Mouse (Mus musculus) cerebellum, postnatal 10 days (tissue): ENCODE data around the gene Prss33.
"Not testable (repeated sequence)": the region's sequence is repeated elsewhere in the genome, so short reads cannot be mapped to it uniquely, and the experiment has no call there.

Experiments
- DNase-seq, 2 experiments: peaks; one replicate each; pipeline ENCODE4 v3.0.0; 2021; ENCODE audit warnings: mixed read lengths in 2 of 2

Gene Prss33

DNA sequence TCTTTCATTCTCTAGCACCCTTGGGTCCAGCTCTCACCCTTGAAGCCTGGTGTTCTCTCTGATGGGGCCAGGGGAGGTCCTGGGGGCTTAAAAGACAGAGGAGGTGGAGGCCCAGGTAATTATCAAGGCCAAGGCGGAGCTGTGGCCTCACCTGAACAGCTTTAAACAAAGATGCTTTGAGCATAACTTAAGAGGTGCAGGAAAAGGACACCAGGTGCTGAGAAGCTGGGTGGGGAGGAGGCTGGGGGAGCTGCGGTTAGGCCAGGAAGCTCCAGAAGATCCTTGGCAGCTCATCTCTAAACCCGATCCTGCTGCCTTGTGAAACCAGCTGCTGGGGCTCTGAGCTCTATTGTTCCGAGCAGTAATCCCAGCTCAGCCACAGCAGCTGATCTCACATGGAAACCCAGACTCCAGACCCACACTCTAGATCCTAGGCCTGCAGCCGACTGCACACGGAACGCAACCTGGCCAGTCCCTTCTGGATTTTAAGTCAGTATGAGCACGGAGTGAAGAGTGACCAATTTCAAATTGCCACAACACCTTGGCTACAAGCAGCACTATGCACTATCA lies at the start of gene Prss33:
Gene Prss33, minus strand, starts transcription at position 51 of the 570 bp plus-strand sequence.
- no peak for DNase-seq

DNA sequence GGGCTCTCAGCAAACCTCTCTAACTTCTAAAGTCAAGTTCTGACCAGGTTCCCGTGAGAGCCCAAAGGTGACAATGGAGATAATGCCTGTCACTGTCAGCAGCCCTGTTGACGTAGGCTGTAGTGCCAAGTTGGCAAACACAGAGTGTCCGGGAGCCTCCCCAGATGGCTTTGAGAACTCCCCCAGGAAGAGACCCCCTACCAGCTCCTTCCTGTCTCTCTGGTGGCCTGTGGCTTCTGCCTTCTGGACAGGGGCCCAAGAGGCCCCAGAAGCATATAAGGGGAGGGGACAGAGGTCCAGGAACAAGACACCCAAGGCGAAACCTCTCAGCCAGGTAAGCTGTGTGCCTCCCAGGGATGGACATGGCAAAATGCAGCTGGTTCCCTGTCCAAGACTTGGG lies 44.7 kb upstream of the Prss33 start, which contains the start of the genes Dcpp1 and Dcpp2:
Gene Dcpp1, plus strand, starts transcription at position 301 of the 400 bp plus-strand sequence.
Gene Dcpp2, plus strand, starts transcription at position 305 of the 400 bp plus-strand sequence.
- DNase-seq = not testable (repeated sequence)

GRCm38 (mm10) chr17:23877166-23877565 lies 41.3 kb upstream of the Prss33 start:
- peak in 1 of 2 experiments; percentile 27 for DNase-seq

DNA sequence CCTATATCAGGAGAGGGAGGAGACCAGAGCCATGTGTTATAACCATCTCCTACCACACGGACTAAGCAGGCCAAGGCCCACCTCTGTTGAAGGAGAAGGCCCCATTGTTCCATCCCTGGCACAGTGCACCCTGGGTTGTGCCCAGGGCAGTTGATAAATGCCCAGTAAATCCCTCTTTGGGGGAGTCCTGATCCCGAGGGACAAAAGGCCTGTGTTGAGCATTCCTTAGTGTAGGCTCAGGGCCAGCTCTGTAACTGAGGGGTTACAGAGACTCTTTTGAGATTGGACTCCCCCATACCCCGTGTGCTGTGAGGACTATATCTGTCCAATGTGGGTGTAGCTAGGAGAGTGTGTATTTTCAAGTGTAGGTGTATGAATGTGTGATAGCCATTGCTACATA lies 40.9 kb upstream of the Prss33 start:
- DNase-seq = peak in 1 of 2 experiments; percentile 48

- DNase-seq = peak; percentile 75 to 80
These were observed 38.3 kb upstream of the Prss33 start for GRCm38 (mm10) chr17:23873884-23874856.

- DNase-seq = no peak
These were observed 32.7 kb upstream of the Prss33 start for GRCm38 (mm10) chr17:23868513-23868912.

DNA sequence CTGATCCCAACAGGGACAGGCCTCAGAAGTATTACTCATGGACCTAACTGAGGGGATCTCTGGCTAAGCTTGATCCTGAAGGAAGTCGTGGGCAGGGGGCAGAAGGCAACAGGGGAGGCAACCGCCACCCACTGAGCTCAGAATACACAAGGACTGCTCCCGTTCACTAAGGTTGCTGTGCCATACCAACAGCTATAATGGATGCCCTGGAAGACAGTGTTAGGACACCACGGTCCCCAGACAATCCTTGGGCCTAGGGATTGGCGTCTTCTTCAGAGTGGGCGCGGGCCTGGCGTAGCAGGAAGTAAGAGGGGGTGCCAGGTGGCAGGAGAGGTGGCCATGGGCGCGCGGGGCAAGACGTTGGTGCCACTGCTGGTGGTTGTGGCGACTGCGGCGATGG lies 31.9 kb upstream of the Prss33 start, which contains the start of gene Prss21:
Gene Prss21, plus strand, starts transcription at position 301 of the 400 bp plus-strand sequence.
- DNase-seq = no peak

- DNase-seq = peak in 1 of 2 experiments; percentile 53
These were observed 27.1 kb upstream of the Prss33 start for GRCm38 (mm10) chr17:23862926-23863325.

- no peak for DNase-seq
These were observed 22.1 kb upstream of the Prss33 start for GRCm38 (mm10) chr17:23857913-23858312.

- no peak for DNase-seq
These were observed 21.3 kb upstream of the Prss33 start for GRCm38 (mm10) chr17:23857193-23857592.

- DNase-seq = no peak
These were observed 18.4 kb upstream of the Prss33 start for GRCm38 (mm10) chr17:23854229-23854765.

DNA sequence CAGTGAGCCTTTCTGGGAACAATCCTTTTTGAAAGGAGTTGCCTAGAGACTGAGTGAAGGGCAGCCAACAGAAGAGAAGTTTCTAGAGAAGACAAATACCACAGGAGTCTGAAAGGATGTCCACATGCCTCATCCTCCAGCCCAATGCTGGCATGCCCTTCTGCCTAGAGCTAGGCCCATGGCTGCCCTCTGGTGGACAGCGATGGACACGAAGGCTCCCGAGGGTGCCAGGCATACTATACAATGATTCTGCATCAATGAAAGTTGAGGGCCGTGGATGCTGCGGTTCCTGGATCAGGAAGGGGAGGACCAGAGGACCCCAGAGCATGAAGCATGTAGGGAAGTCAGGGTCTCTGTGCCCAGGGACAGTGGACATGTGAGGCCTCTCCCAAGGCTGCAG lies 17.4 kb upstream of the Prss33 start:
- peak; percentile 86 for DNase-seq

GRCm38 (mm10) chr17:23850853-23851749 lies 15.2 kb upstream of the Prss33 start:
- peak; percentile 82 to 89 for DNase-seq

DNA sequence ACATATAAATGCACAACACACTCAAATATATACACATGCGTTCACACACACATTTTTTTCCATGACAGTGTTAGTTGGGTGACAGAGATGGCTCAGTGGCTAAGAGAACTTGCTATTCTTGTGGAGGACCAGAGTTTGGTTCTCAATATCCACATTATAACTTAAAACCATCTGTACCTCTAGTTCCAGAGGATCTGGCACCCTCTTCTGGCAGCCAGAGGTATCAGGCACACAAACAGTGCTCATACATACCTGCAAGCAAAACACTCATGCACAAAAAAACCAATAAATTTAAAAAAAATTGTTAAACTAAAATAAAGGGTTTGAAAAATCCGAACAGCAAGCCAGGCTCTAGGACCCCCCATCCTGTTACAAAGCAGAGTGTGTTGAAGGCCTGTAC lies 14.2 kb upstream of the Prss33 start:
- DNase-seq = no peak

DNA sequence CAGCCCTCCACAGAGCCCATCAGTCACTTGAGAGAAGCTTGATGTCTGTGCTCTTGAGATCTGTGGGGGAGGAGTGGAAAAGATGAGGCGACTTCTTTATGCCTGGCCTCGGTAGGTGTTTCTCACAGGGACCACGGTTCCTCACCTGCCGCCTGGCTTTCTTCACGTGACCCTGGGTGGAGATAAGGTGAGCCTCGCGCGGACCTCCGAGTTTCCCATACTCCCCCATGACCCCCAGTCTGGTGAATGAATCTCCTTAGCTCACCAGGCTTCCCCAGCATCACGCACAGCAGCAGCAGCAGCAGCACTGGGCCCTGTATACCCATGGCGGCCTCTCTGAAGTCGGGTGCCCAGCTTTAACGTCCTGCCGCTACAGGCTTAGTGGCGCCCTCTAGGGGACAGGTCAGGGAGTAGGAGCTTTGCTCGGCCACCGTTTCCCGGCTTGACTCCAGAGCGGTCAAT lies 8.0 kb upstream of the Prss33 start, which contains the start of the genes Prss32 and Prss41:
Gene Prss32, plus strand, starts transcription at position 44 of the 462 bp plus-strand sequence.
Gene Prss41, minus strand, starts transcription at position 361 of the 462 bp plus-strand sequence.
- peak; percentile 73 to 83 for DNase-seq

GRCm38 (mm10) chr17:23843141-23843811 lies 7.4 kb upstream of the Prss33 start:
- DNase-seq = peak in 1 of 2 experiments; percentile 34

- peak; percentile 79 to 86 for DNase-seq
These were observed 5.3 kb upstream of the Prss33 start for GRCm38 (mm10) chr17:23841145-23841544.

- no peak for DNase-seq
These were observed 4.7 kb downstream of the Prss33 start for GRCm38 (mm10) chr17:23831201-23831600.

DNA sequence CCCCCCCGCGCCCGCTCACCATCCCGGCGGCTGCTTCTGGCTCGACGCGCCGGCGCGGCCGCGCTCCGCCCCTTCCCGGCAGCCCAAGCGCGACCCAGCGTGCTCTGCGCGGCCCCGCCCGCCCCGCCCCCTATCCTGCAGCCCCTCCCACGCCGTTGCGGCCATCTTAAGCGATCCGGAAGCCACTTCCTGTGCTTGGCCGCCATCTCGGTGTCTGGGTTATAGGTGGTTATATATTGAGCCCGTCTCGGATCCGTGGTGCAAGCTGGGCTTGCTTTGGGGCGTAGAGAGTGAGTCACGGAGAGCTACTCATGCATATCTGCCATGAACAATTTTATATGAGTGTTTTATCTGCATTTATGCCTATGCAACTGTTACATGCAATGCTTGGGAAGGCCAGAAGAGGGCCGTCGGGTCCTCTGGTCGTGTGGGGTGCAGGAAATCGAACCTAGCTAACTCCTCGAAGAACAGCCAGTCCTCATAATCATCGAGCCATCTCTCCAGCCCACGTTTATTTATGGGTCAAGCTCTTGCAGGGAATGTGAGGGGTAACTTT lies 6.7 kb downstream of the Prss33 start, which contains the start of gene Elob:
Gene Elob, minus strand, starts transcription at position 73 of the 556 bp plus-strand sequence.
- DNase-seq = peak; percentile 91 to 94

- peak; percentile 77 to 81 for DNase-seq
These were observed 7.4 kb downstream of the Prss33 start for GRCm38 (mm10) chr17:23828271-23829001.
